Mouse (Mus musculus) frontal cortex, postnatal 25 days (tissue): Measurements from ENCODE around the gene L3mbtl4.

Experiments used
- DNase-seq, 2 experiments: peaks; one replicate each; pipeline ENCODE4 v3.0.0; 2022; ENCODE audit warnings: low spot score in 2 of 2

Gene L3mbtl4

GRCm38 (mm10) chr17:68640187-68640586 is 366.6 kb downstream of the L3mbtl4 start:
- no peak for DNase-seq

GRCm38 (mm10) chr17:68642521-68643088 is 369.0 kb downstream of the L3mbtl4 start:
- no peak for DNase-seq

GRCm38 (mm10) chr17:68666528-68666927 is 392.9 kb downstream of the L3mbtl4 start:
- DNase-seq, result no peak

- no peak for DNase-seq
Measured at GRCm38 (mm10) chr17:68672088-68672504, 398.5 kb downstream of the L3mbtl4 start.

GRCm38 (mm10) chr17:68710701-68711100 is 437.1 kb downstream of the L3mbtl4 start:
- no peak for DNase-seq

GRCm38 (mm10) chr17:68711350-68711749 is 437.8 kb downstream of the L3mbtl4 start:
- no peak for DNase-seq

- no peak for DNase-seq
Measured at GRCm38 (mm10) chr17:68748296-68748695, 474.7 kb downstream of the L3mbtl4 start.

- no peak for DNase-seq
Measured at GRCm38 (mm10) chr17:68750513-68750912, 476.9 kb downstream of the L3mbtl4 start.

- DNase-seq, result no peak
Measured at GRCm38 (mm10) chr17:68753112-68753511, 479.5 kb downstream of the L3mbtl4 start.

- DNase-seq, result no peak
Measured at GRCm38 (mm10) chr17:68754789-68755188, 481.2 kb downstream of the L3mbtl4 start.

GRCm38 (mm10) chr17:68758428-68758827 is 484.8 kb downstream of the L3mbtl4 start:
- DNase-seq, result peak in 1 of 2 experiments; percentile 15

- peak in 1 of 2 experiments; percentile 25 for DNase-seq
Measured at GRCm38 (mm10) chr17:68758936-68759335, 485.3 kb downstream of the L3mbtl4 start.

- no peak for DNase-seq
Measured at GRCm38 (mm10) chr17:68759978-68760377, 486.4 kb downstream of the L3mbtl4 start.

- DNase-seq, result no peak
Measured at GRCm38 (mm10) chr17:68764329-68764880, 490.8 kb downstream of the L3mbtl4 start.

- no peak for DNase-seq
Measured at GRCm38 (mm10) chr17:68769561-68769960, 496.0 kb downstream of the L3mbtl4 start.

GRCm38 (mm10) chr17:68771046-68771750 is 497.6 kb downstream of the L3mbtl4 start:
- DNase-seq, result no peak

GRCm38 (mm10) chr17:68793741-68794140 is 520.1 kb downstream of the L3mbtl4 start:
- DNase-seq, result no peak

- no peak for DNase-seq
Measured at GRCm38 (mm10) chr17:68826323-68826722, 552.7 kb downstream of the L3mbtl4 start, which contains the start of gene Tmem200c. TSS of gene Tmem200c (plus strand) at chr17:68826623.
